Mouse (Mus musculus) liver, postnatal 0 days (tissue): Measurements from ENCODE around the gene Gxylt1. TPM values are rescaled to one million over a fixed set of nuclear protein-coding genes. Genes with fewer than 3 reads are reported as not detected.

Source experiments
- ATAC-seq: fragments of 200-750 bp; cut with Nextera tagmentation; 2 replicates; pipeline ENCODE4 v1.8.0; 2017; ENCODE audit warnings: mild to moderate bottlenecking, moderate library complexity
- DNase-seq: peaks from one replicate; pipeline ENCODE4 v3.0.0-alpha.2; 2016
- H3K27ac ChIP-seq: fragments of 300-500 bp; sonication (generic); 2 replicates; pipeline ENCODE4 v1.5.1; 2014; ENCODE audit warnings: antibody characterized with exemption, moderate library complexity, mild to moderate bottlenecking, low read depth
- H3K27me3 ChIP-seq: fragments of 300-500 bp; sonication (generic); 2 replicates; pipeline ENCODE4 v1.6.1; 2014; ENCODE audit warnings: low read length, control low read depth, mixed read lengths; ENCODE audit not compliant: insufficient read depth
- H3K36me3 ChIP-seq: fragments of 300-500 bp; sonication (generic); replicated peaks from 2 replicates; pipeline ENCODE4 v1.6.1; 2014; ENCODE audit warnings: mild to moderate bottlenecking, control low read depth, low read length, moderate library complexity, mixed read lengths; ENCODE audit not compliant: insufficient read depth
- H3K4me1 ChIP-seq: fragments of 300-500 bp; sonication (generic); 2 replicates; pipeline ENCODE4 v1.6.1; 2014; ENCODE audit warnings: antibody characterized with exemption, mild to moderate bottlenecking, control low read depth; ENCODE audit not compliant: insufficient read depth
- H3K4me2 ChIP-seq: fragments of 300-500 bp; sonication (generic); 2 replicates; pipeline ENCODE4 v1.6.1; 2014; ENCODE audit warnings: low read depth, mild to moderate bottlenecking, low read length, moderate library complexity, mixed read lengths
- H3K4me3 ChIP-seq: fragments of 300-500 bp; sonication (generic); 2 replicates; pipeline ENCODE4 v1.5.1; 2014; ENCODE audit warnings: low read depth, low read length
- H3K9ac ChIP-seq: fragments of 300-500 bp; sonication (generic); replicated peaks from 2 replicates; pipeline ENCODE4 v1.6.1; 2014; ENCODE audit warnings: mild to moderate bottlenecking, moderate library complexity
- H3K9me3 ChIP-seq: fragments of 300-500 bp; sonication (generic); 2 replicates; pipeline ENCODE4 v1.6.1; 2016; ENCODE audit warnings: mild to moderate bottlenecking, control low read depth, low read length, mixed read lengths
- CTCF ChIP-seq: sonication (generic); IDR thresholded peaks from 2 replicates; pipeline ENCODE4 v1.5.1; 2016; ENCODE audit warnings: antibody characterized with exemption, low read depth
- EP300 ChIP-seq: IDR thresholded peaks from 2 replicates; pipeline ENCODE4 v1.6.1; 2016; ENCODE audit warnings: antibody characterized with exemption, low read depth, mild to moderate bottlenecking
- WGBS: fragments of 180-500 bp; shearing (Covaris S2); extraction: QIAGEN DNeasy Blood & Tissue Kit; methylation state at CpG from one replicate; pipeline ENCODE4 v1.1.7; 2014; ENCODE audit not compliant: insufficient replicate concordance; 5-methylcytosine and 5-hydroxymethylcytosine counted together
- polyA plus RNA-seq: library from polyadenylated mRNA; unstranded; fragments of >200 nt; fragmentation: Nextera tagmentation; extraction: Ambion mirVana; gene quantifications from 2 replicates; pipeline ENCODE4 v1.2.1, GENCODE M21; 2015

The Gxylt1 gene
- polyA plus RNA-seq, 1 experiment from 2014 or later = 2.0 TPM

DNA sequence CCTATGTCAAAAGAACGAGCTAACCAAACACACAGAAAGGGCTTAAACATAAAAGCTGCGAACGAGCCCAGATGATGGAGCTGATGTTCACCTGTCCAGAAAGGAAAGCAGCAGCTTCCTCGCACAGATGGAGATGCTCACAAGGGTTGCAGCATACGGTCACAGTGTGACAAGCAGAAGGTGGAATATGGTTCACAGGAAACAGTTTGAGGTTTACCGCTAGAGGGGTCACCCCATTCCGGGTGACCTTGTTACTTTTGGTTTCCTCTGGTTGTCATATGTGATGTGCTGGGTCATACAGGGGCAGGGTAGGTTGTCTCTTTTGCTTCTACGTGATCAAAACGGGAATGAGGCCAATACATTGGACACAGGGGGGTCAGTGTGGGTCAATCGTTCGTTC lies 46.0 kb downstream of the Gxylt1 start:
- Histone ChIP-seq H3K4me1 (no peaks in the 10 kb centered on the region), H3K4me2 (no peak overlapping the region), H3K9me3 (no peaks in the 10 kb centered on the region), H3K36me3 (no peaks in the 10 kb centered on the region), H3K27me3 (no peaks in the 10 kb centered on the region), H3K4me3 (no peak overlapping the region), H3K9ac (no peak overlapping the region), H3K27ac (no peak overlapping the region)
- WGBS = 57% methylated on average over 11 of the region's 11 CpGs
- TF ChIP-seq EP300 = no peak
- TF ChIP-seq CTCF = no peak
- DNase-seq (no peak), ATAC-seq (no peak)

GRCm38 (mm10) chr15:93228375-93228774 lies 46.6 kb downstream of the Gxylt1 start:
- no peaks in the 10 kb centered on the region for H3K9me3 ChIP-seq
- no peak for ATAC-seq
- no peaks in the 10 kb centered on the region for H3K27me3 ChIP-seq
- H3K4me2 ChIP-seq = no peak overlapping the region
- TF ChIP-seq EP300 (no peak), CTCF (no peak)
- DNase-seq = no peak
- no peaks in the 10 kb centered on the region for H3K36me3 ChIP-seq
- no peaks in the 10 kb centered on the region for H3K4me1 ChIP-seq
- WGBS = 83% methylated on average over 10 of the region's 10 CpGs
- H3K4me3 ChIP-seq = no peak overlapping the region
- H3K27ac ChIP-seq = no peak overlapping the region
- H3K9ac ChIP-seq = no peak overlapping the region

DNA sequence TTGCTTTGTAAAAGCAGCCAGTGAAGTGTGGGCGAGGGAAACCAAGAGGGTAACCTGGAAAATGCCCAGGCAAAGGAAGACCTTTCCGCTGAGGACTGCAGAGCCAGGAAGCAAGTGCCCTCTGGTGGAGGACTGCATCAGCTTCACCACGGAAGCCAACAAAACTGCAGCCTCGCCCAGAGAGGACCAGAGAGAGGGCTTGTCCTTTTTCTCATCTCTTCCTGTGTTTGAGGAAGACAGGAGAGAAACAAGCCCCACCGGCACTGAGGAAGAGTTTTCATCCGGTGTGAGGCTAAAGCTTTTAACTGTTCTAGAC lies 47.3 kb downstream of the Gxylt1 start:
- Histone ChIP-seq H3K9me3 (no peaks in the 10 kb centered on the region), H3K4me3 (no peak overlapping the region), H3K27me3 (no peaks in the 10 kb centered on the region), H3K4me2 (no peak overlapping the region), H3K4me1 (no peaks in the 10 kb centered on the region), H3K27ac (no peak overlapping the region), H3K36me3 (no peaks in the 10 kb centered on the region), H3K9ac (no peak overlapping the region)
- WGBS = 23% methylated on average over 6 of the region's 6 CpGs
- ATAC-seq = no peak
- TF ChIP-seq CTCF (peak; percentile 62), EP300 (no peak)
- DNase-seq = peak; percentile 20

DNA sequence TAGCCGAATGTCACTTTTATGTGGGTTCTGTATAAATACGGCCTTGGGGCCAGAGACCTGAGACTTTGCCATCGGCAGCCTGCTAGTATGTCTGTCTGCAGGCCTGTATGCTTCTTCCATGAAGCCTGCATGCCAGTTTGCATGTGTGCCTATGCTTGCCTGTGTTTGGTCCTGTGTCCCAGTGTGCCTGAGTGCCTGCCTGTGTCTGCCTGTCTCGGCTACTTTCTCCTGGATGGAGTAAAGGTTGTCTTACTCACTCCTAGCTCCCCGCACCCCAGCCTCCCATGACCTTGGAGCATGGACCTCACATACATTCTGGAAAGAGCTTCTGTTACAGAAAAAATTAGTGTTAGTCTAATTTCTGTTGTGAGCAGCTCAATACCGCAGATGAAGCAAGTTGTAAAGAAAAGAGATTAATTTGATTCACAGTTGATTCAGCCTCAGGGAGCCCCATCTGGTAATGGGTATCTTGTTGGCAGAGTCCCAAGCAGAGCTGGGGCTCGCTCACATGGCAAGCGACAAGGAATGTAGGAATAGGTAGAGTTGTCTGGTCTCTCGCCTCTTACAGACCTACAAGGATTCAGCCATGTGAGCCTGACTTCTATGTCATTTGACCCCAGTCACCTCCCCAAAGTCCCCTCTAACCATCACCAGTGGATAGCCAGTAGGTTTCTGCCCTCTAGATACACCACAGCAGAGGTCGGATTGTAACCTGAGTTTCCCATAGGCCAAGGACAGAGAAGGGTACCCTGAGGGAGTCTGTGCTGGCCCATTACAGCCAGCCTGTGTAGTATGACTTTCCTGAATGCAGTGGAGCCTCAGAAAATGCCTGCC lies 47.8 kb downstream of the Gxylt1 start:
- DNase-seq (no peak), ATAC-seq (no peak)
- TF ChIP-seq EP300 (no peak), CTCF (no peak)
- Histone ChIP-seq H3K4me2 (no peak overlapping the region), H3K36me3 (no peaks in the 10 kb centered on the region), H3K4me3 (no peak overlapping the region), H3K4me1 (no peaks in the 10 kb centered on the region), H3K27me3 (no peaks in the 10 kb centered on the region), H3K9ac (no peak overlapping the region), H3K9me3 (no peaks in the 10 kb centered on the region), H3K27ac (no peak overlapping the region)
- WGBS = 84% methylated on average over 10 of the region's 10 CpGs

DNA sequence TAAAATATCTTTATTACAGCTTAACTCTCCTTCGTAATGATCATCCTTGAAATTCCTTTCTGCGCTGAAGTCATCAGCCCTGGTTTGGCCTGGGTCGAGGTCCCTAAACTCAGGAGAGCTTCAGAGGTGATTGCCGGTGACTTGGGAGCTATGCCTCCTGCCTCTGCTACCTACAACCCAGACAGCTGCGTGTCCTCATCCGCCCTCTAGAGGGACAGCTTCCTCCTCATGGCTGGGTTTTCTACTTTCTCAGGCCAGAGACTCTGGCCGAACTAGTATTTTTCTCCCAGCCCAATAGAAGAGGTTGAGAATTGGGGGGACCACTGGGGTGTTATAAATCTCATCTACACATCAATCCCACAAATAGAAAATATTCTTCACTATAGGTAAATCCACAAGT lies 52.5 kb downstream of the Gxylt1 start:
- H3K4me3 ChIP-seq = no peak overlapping the region
- no peak for ATAC-seq
- H3K36me3 ChIP-seq = no peaks in the 10 kb centered on the region
- H3K27me3 ChIP-seq = no peaks in the 10 kb centered on the region
- no peak for TF ChIP-seq EP300
- TF ChIP-seq CTCF = peak; percentile 48
- WGBS = 51% methylated on average over 7 of the region's 7 CpGs
- no peak for DNase-seq
- no peak overlapping the region for H3K27ac ChIP-seq
- no peak overlapping the region for H3K4me2 ChIP-seq
- H3K4me1 ChIP-seq = no peaks in the 10 kb centered on the region
- no peaks in the 10 kb centered on the region for H3K9me3 ChIP-seq
- no peak overlapping the region for H3K9ac ChIP-seq

GRCm38 (mm10) chr15:93212617-93213016 lies 62.4 kb downstream of the Gxylt1 start:
- Histone ChIP-seq H3K27ac (no peak overlapping the region), H3K36me3 (no peaks in the 10 kb centered on the region), H3K9ac (no peak overlapping the region), H3K4me1 (no peaks in the 10 kb centered on the region), H3K4me2 (no peak overlapping the region), H3K4me3 (no peak overlapping the region), H3K27me3 (no peaks in the 10 kb centered on the region), H3K9me3 (no peaks in the 10 kb centered on the region)
- 68% methylated on average over 9 of the region's 9 CpGs for WGBS
- ATAC-seq (no peak), DNase-seq (no peak)
- TF ChIP-seq EP300 = no peak
- TF ChIP-seq CTCF = no peak

- Histone ChIP-seq H3K27me3 (no peaks in the 10 kb centered on the region), H3K27ac (no peak overlapping the region), H3K4me3 (no peak overlapping the region), H3K9me3 (no peaks in the 10 kb centered on the region), H3K4me2 (no peak overlapping the region), H3K36me3 (no peaks in the 10 kb centered on the region), H3K9ac (no peak overlapping the region), H3K4me1 (no peaks in the 10 kb centered on the region)
- 54% methylated on average over 1 of the region's 1 CpGs for WGBS
- ATAC-seq (no peak), DNase-seq (no peak)
- no peak for TF ChIP-seq EP300
- no peak for TF ChIP-seq CTCF
These were observed 70.1 kb downstream of the Gxylt1 start for GRCm38 (mm10) chr15:93204861-93205260.
